Mouse (Mus musculus): ENCODE results near the gene Tmub2. TPM values are rescaled to one million over a fixed set of nuclear protein-coding genes. Genes with fewer than 3 reads are reported as not detected.

Gene Tmub2
- polyA plus RNA-seq, 1 experiment from 2014 or later = 30.3 TPM

- H3K27me3 ChIP-seq (ENCODE audit: control insufficient read depth, insufficient read depth, low read length) = no peaks in the 10 kb centered on the region
- H3K9ac ChIP-seq (ENCODE audit: low read length) = no peak overlapping the region
- H3K4me1 ChIP-seq (replicated peaks; ENCODE audit: control insufficient read depth, insufficient read depth) = no peaks in the 10 kb centered on the region; the same call in 1 of the 2 replicates
- no peak overlapping the region for H3K4me2 ChIP-seq (replicated peaks; ENCODE audit: low read depth)
- TF ChIP-seq CTCF (IDR thresholded peaks at IDR 0.05; ENCODE audit: low read depth) = no peak
- no peak for TF ChIP-seq EP300 (optimal IDR thresholded peaks at IDR 0.05)
- no peak overlapping the region for H3K4me3 ChIP-seq (ENCODE audit: low read depth, low read length)
- no peak overlapping the region for H3K27ac ChIP-seq (replicated peaks)
- DNase-seq (ENCODE audit: low spot score) (no peak), ATAC-seq (ENCODE audit: low FRiP score, low TSS enrichment) (no peak)
- WGBS = 49% methylated on average over 6 of the region's 6 CpGs
- H3K9me3 ChIP-seq (ENCODE audit: control insufficient read depth, low read length) = no peaks in the 10 kb centered on the region
- peaks cover 28% of the 10 kb centered on the region for H3K36me3 ChIP-seq (ENCODE audit: control insufficient read depth, insufficient read depth, low read length)
Observed at GRCm38 (mm10) chr11:102289511-102290100, 4.9 kb downstream of the Tmub2 start.

- Histone ChIP-seq H3K9me3 (ENCODE audit: control insufficient read depth, low read length) (no peaks in the 10 kb centered on the region), H3K4me2 (replicated peaks; ENCODE audit: low read depth) (no peak overlapping the region), H3K36me3 (ENCODE audit: control insufficient read depth, insufficient read depth, low read length) (peaks cover 28% of the 10 kb centered on the region), H3K4me3 (ENCODE audit: low read depth, low read length) (no peak overlapping the region), H3K27ac (replicated peaks) (no peak overlapping the region), H3K27me3 (ENCODE audit: control insufficient read depth, insufficient read depth, low read length) (no peaks in the 10 kb centered on the region), H3K9ac (ENCODE audit: low read length) (no peak overlapping the region), H3K4me1 (replicated peaks; ENCODE audit: control insufficient read depth, insufficient read depth) (peaks cover 2% of the 10 kb centered on the region; the same call in 1 of the 2 replicates)
- WGBS = 86% methylated on average over 4 of the region's 4 CpGs
- ATAC-seq (ENCODE audit: low FRiP score, low TSS enrichment) (no peak), DNase-seq (ENCODE audit: low spot score) (no peak)
- TF ChIP-seq CTCF (IDR thresholded peaks at IDR 0.05; ENCODE audit: low read depth) = no peak
- no peak for TF ChIP-seq EP300 (optimal IDR thresholded peaks at IDR 0.05)
Observed at GRCm38 (mm10) chr11:102290141-102290540, 5.4 kb downstream of the Tmub2 start.

- DNase-seq (ENCODE audit: low spot score) (no peak), ATAC-seq (ENCODE audit: low FRiP score, low TSS enrichment) (no peak)
- TF ChIP-seq EP300 (optimal IDR thresholded peaks at IDR 0.05) = no peak
- peaks cover 28% of the 10 kb centered on the region for H3K36me3 ChIP-seq (ENCODE audit: control insufficient read depth, insufficient read depth, low read length)
- 79% methylated on average over 11 of the region's 11 CpGs for WGBS
- H3K9me3 ChIP-seq (ENCODE audit: control insufficient read depth, low read length) = no peaks in the 10 kb centered on the region
- no peak overlapping the region for H3K4me2 ChIP-seq (replicated peaks; ENCODE audit: low read depth)
- H3K4me3 ChIP-seq (ENCODE audit: low read depth, low read length) = no peak overlapping the region
- no peak overlapping the region for H3K9ac ChIP-seq (ENCODE audit: low read length)
- peaks cover 6% of the 10 kb centered on the region; the same call in 1 of the 2 replicates for H3K4me1 ChIP-seq (replicated peaks; ENCODE audit: control insufficient read depth, insufficient read depth)
- H3K27me3 ChIP-seq (ENCODE audit: control insufficient read depth, insufficient read depth, low read length) = no peaks in the 10 kb centered on the region
- no peak overlapping the region for H3K27ac ChIP-seq (replicated peaks)
Observed at GRCm38 (mm10) chr11:102291051-102291535, 6.4 kb downstream of the Tmub2 start.

- no peak overlapping the region for H3K9ac ChIP-seq (ENCODE audit: low read length)
- no peak for TF ChIP-seq EP300 (optimal IDR thresholded peaks at IDR 0.05)
- TF ChIP-seq CTCF (IDR thresholded peaks at IDR 0.05; ENCODE audit: low read depth) = no peak
- H3K36me3 ChIP-seq (ENCODE audit: control insufficient read depth, insufficient read depth, low read length) = peaks cover 20% of the 10 kb centered on the region
- peaks cover 6% of the 10 kb centered on the region; the same call in 1 of the 2 replicates for H3K4me1 ChIP-seq (replicated peaks; ENCODE audit: control insufficient read depth, insufficient read depth)
- no peak overlapping the region for H3K4me3 ChIP-seq (ENCODE audit: low read depth, low read length)
- no peak overlapping the region for H3K4me2 ChIP-seq (replicated peaks; ENCODE audit: low read depth)
- no peak for DNase-seq (ENCODE audit: low spot score)
- no peak for ATAC-seq (ENCODE audit: low FRiP score, low TSS enrichment)
- WGBS = 93% methylated on average over 13 of the region's 13 CpGs
- H3K27ac ChIP-seq (replicated peaks) = no peak overlapping the region
- H3K9me3 ChIP-seq (ENCODE audit: control insufficient read depth, low read length) = no peaks in the 10 kb centered on the region
- H3K27me3 ChIP-seq (ENCODE audit: control insufficient read depth, insufficient read depth, low read length) = no peaks in the 10 kb centered on the region
Observed at GRCm38 (mm10) chr11:102293971-102294370, 9.2 kb downstream of the Tmub2 start.

GRCm38 (mm10) chr11:102294416-102294815 lies 9.7 kb downstream of the Tmub2 start:
- peak overlapping the region; percentile 94 for H3K9ac ChIP-seq (ENCODE audit: low read length)
- ATAC-seq (ENCODE audit: low FRiP score, low TSS enrichment) = no peak
- TF ChIP-seq EP300 (optimal IDR thresholded peaks at IDR 0.05) (no peak), CTCF (IDR thresholded peaks at IDR 0.05; ENCODE audit: low read depth) (no peak)

GRCm38 (mm10) chr11:102294887-102295597 lies 10.3 kb downstream of the Tmub2 start:
- Histone ChIP-seq H3K27me3 (ENCODE audit: control insufficient read depth, insufficient read depth, low read length) (no peaks in the 10 kb centered on the region), H3K27ac (replicated peaks) (peak overlapping the region; percentile 99), H3K9ac (ENCODE audit: low read length) (peak overlapping the region; percentile 94), H3K36me3 (ENCODE audit: control insufficient read depth, insufficient read depth, low read length) (peaks cover 20% of the 10 kb centered on the region), H3K4me2 (replicated peaks; ENCODE audit: low read depth) (peak overlapping the region; percentile 79), H3K9me3 (ENCODE audit: control insufficient read depth, low read length) (no peaks in the 10 kb centered on the region), H3K4me3 (ENCODE audit: low read depth, low read length) (peak overlapping the region; percentile 84), H3K4me1 (replicated peaks; ENCODE audit: control insufficient read depth, insufficient read depth) (peaks cover 6% of the 10 kb centered on the region; the same call in 1 of the 2 replicates)
- DNase-seq (ENCODE audit: low spot score) (no peak), ATAC-seq (ENCODE audit: low FRiP score, low TSS enrichment) (no peak; the same call in 1 of the 2 replicates)
- 44% methylated on average over 12 of the region's 12 CpGs for WGBS
- TF ChIP-seq CTCF (IDR thresholded peaks at IDR 0.05; ENCODE audit: low read depth) (peak; percentile 47), EP300 (optimal IDR thresholded peaks at IDR 0.05) (no peak)

More at GRCm38 (mm10) chr11:102294416-102294815, 9.7 kb downstream of the Tmub2 start:
- H3K9me3 ChIP-seq (ENCODE audit: control insufficient read depth, low read length) = no peaks in the 10 kb centered on the region
- DNase-seq (ENCODE audit: low spot score) = no peak
- peak overlapping the region; percentile 99 for H3K27ac ChIP-seq (replicated peaks)
- H3K4me2 ChIP-seq (replicated peaks; ENCODE audit: low read depth) = no peak overlapping the region
- peaks cover 20% of the 10 kb centered on the region for H3K36me3 ChIP-seq (ENCODE audit: control insufficient read depth, insufficient read depth, low read length)
- H3K4me1 ChIP-seq (replicated peaks; ENCODE audit: control insufficient read depth, insufficient read depth) = peaks cover 6% of the 10 kb centered on the region; the same call in 1 of the 2 replicates
- WGBS = 54% methylated on average over 5 of the region's 5 CpGs
- no peaks in the 10 kb centered on the region for H3K27me3 ChIP-seq (ENCODE audit: control insufficient read depth, insufficient read depth, low read length)
- H3K4me3 ChIP-seq (ENCODE audit: low read depth, low read length) = no peak overlapping the region

All from stomach, postnatal 0 days (tissue).